Mouse (Mus musculus): ENCODE measurements at regions not wholly inside any gene's neighbourhood (a gene's known extent, or its start where the extent isn't known, plus 50 kb on each side); places are given as distances from the start of the nearest gene placed in this dataset.
A peak's percentile ranks its signal among the peaks of the same experiment; 100 is the strongest.

- 84% methylated on average over 3 of the region's 3 CpGs for WGBS
Observed at GRCm38 (mm10) chr12:95501443-95501842, 190.6 kb upstream of the Flrt2 start.

DNA sequence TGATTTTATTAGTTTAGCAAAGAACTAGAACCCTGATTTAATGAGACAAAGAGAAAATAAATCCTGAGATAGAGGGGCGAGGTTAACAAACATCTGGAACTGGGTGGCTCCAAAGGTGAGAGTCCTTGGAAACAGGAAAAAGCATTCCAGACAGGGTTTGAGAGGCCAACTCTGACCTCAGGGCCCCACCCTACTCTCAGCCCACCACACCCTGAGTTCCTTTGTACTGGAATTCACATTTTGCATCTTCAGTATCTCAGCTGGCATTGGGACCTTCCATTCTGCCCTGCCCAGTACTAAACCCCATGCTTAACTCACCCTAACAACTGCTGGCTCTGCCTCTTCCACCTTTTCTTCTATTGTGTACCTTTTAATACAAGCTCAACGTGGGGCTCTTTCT lies 172.0 kb upstream of the Flrt2 start:
- H3K36me3 ChIP-seq, result no peaks in the 10 kb centered on the region

More at GRCm38 (mm10) chr12:95501443-95501842, 190.6 kb upstream of the Flrt2 start:
- Histone ChIP-seq H3K27me3 (no peaks in the 10 kb centered on the region), H3K36me3 (no peaks in the 10 kb centered on the region), H3K4me1 (replicated peaks) (no peaks in the 10 kb centered on the region), H3K27ac (replicated peaks) (no peak overlapping the region), H3K4me3 (no peak overlapping the region), H3K9ac (no peak overlapping the region), H3K9me3 (no peaks in the 10 kb centered on the region), H3K4me2 (no peak overlapping the region)
- no peak for ATAC-seq (ENCODE audit: low FRiP score, low read depth)

DNA sequence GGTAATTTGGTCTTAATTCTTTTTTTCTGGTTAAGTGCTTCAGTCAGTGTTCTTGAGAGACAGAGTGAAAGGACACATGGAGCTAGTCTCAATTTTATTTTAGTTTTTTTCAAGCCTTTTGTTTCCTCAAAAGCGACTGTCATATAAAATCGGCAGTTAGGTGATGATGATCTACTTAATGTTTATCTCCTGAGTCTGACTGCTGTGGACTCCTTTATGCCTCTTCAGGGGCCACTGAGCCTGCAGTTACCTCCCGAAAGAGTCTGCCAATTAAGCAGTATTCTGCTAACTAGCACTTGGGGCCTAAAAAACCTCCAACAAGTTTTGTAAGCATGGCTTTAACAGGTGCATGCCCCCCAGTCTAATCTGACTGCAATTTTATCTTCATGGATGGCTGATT lies 170.0 kb upstream of the Flrt2 start:
- Histone ChIP-seq H3K4me2 (no peak overlapping the region), H3K4me1 (replicated peaks) (no peaks in the 10 kb centered on the region), H3K9ac (no peak overlapping the region), H3K9me3 (no peaks in the 10 kb centered on the region), H3K36me3 (no peaks in the 10 kb centered on the region), H3K4me3 (no peak overlapping the region), H3K27ac (replicated peaks) (no peak overlapping the region), H3K27me3 (no peaks in the 10 kb centered on the region)
- 77% methylated on average over 3 of the region's 3 CpGs for WGBS
- ATAC-seq (ENCODE audit: low FRiP score, low read depth), result no peak

More for the DNA sequence above, 172.0 kb upstream of the Flrt2 start:
- Histone ChIP-seq H3K9ac (no peak overlapping the region), H3K9me3 (no peaks in the 10 kb centered on the region), H3K4me1 (replicated peaks) (no peaks in the 10 kb centered on the region), H3K4me2 (no peak overlapping the region), H3K27me3 (no peaks in the 10 kb centered on the region), H3K4me3 (no peak overlapping the region), H3K27ac (replicated peaks) (no peak overlapping the region)
- no peak for ATAC-seq (ENCODE audit: low FRiP score, low read depth)
- WGBS, result 79% methylated on average over 2 of the region's 2 CpGs

GRCm38 (mm10) chr12:95533888-95534639 lies 158.0 kb upstream of the Flrt2 start:
- Histone ChIP-seq H3K4me2 (no peak overlapping the region), H3K27me3 (no peaks in the 10 kb centered on the region), H3K4me3 (no peak overlapping the region), H3K36me3 (no peaks in the 10 kb centered on the region), H3K9ac (no peak overlapping the region), H3K4me1 (replicated peaks) (no peaks in the 10 kb centered on the region), H3K9me3 (no peaks in the 10 kb centered on the region), H3K27ac (replicated peaks) (no peak overlapping the region)
- ATAC-seq (ENCODE audit: low FRiP score, low read depth), result no peak
- WGBS, result 86% methylated on average over 8 of the region's 8 CpGs

DNA sequence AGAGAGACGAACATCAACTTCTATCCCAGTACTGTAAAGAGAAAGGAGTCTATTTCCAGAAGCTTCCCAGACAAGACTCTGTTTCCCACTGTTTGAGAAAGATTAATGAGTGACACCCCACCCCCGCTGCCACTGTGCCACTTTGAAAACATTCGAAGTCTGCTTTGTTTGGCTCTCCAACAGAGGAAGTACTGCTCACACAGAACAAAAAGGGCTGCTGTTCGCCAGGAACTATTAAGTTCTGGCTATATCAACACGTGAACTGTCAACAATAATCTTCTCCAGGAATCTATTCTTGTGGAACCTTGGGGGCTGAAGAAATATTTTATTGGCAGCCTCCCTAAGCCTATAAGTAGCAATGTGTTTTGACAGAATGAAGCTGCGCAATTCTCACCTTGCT lies 144.7 kb upstream of the Flrt2 start:
- H3K9me3 ChIP-seq, result no peaks in the 10 kb centered on the region
- H3K27me3 ChIP-seq, result no peaks in the 10 kb centered on the region
- no peak overlapping the region for H3K4me2 ChIP-seq
- H3K4me1 ChIP-seq (replicated peaks), result no peaks in the 10 kb centered on the region
- no peak for ATAC-seq (ENCODE audit: low FRiP score, low read depth)
- WGBS, result 32% methylated on average over 6 of the region's 6 CpGs
- H3K9ac ChIP-seq, result no peak overlapping the region
- no peaks in the 10 kb centered on the region for H3K36me3 ChIP-seq
- no peak overlapping the region for H3K27ac ChIP-seq (replicated peaks)
- no peak overlapping the region for H3K4me3 ChIP-seq

GRCm38 (mm10) chr12:95553129-95553528 lies 138.9 kb upstream of the Flrt2 start:
- ATAC-seq (ENCODE audit: low FRiP score, low read depth), result no peak

DNA sequence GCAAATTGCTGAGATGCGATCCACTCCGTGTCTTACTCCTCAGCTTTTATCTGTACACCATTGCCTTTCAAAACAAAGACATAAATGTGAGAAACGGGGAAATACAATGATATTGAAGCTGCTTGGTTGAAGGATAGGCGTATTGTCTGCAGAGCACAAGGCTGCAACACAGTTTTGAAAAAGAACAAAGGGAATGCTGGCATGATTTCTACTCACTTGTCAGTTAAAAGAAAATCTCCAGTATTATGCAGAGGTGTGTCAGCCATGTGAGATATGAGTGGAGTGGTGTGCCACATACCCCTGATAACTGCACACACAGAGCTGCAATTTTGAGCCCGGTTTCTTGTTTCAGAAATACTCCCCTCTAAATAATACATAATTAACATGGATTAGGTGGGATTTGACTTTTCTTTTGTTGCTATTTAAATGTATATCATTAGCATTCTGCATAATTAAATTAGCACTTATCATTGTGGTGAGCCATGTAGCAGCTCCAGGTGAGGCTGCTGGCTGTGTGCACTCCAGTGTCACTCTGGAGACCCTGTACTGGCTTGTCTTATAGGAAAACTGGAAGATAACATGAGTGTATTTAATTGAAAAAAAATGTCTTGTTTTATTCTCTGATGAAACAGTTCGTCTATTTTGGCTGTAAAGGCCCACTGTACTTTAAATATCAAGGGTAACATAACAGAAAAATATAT lies 133.2 kb upstream of the Flrt2 start:
- H3K4me2 ChIP-seq, result no peak overlapping the region
- 0 out of 2 replicates have a peak, but pooled peaks have one; percentile 63 for ATAC-seq (ENCODE audit: low FRiP score, low read depth)
- H3K27ac ChIP-seq (replicated peaks), result no peak overlapping the region

More at GRCm38 (mm10) chr12:95553129-95553528, 138.9 kb upstream of the Flrt2 start:
- Histone ChIP-seq H3K27ac (replicated peaks) (no peak overlapping the region), H3K9ac (no peak overlapping the region), H3K4me1 (replicated peaks) (no peaks in the 10 kb centered on the region), H3K36me3 (no peaks in the 10 kb centered on the region), H3K27me3 (no peaks in the 10 kb centered on the region), H3K4me3 (no peak overlapping the region), H3K4me2 (no peak overlapping the region), H3K9me3 (no peaks in the 10 kb centered on the region)
- 98% methylated on average over 3 of the region's 3 CpGs for WGBS

GRCm38 (mm10) chr12:95563431-95563830 lies 128.6 kb upstream of the Flrt2 start:
- no peak for ATAC-seq (ENCODE audit: low FRiP score, low read depth)

More for the DNA sequence above, 133.2 kb upstream of the Flrt2 start:
- no peak overlapping the region for H3K9ac ChIP-seq
- no peaks in the 10 kb centered on the region for H3K9me3 ChIP-seq
- no peaks in the 10 kb centered on the region for H3K36me3 ChIP-seq
- H3K27me3 ChIP-seq, result no peaks in the 10 kb centered on the region
- 42% methylated on average over 6 of the region's 6 CpGs for WGBS
- H3K4me1 ChIP-seq (replicated peaks), result 0 out of 2 replicates have a peak, but pooled peaks cover 4% of the 10 kb centered on the region
- no peak overlapping the region for H3K4me3 ChIP-seq

GRCm38 (mm10) chr12:95576772-95577171 lies 115.3 kb upstream of the Flrt2 start:
- 87% methylated on average over 3 of the region's 3 CpGs for WGBS
- no peaks in the 10 kb centered on the region for H3K27me3 ChIP-seq
- no peak for ATAC-seq (ENCODE audit: low FRiP score, low read depth)
- H3K4me3 ChIP-seq, result no peak overlapping the region
- no peak overlapping the region for H3K9ac ChIP-seq
- H3K27ac ChIP-seq (replicated peaks), result no peak overlapping the region
- no peaks in the 10 kb centered on the region for H3K36me3 ChIP-seq
- no peaks in the 10 kb centered on the region for H3K9me3 ChIP-seq
- H3K4me2 ChIP-seq, result no peak overlapping the region
- H3K4me1 ChIP-seq (replicated peaks), result no peaks in the 10 kb centered on the region

More at GRCm38 (mm10) chr12:95563431-95563830, 128.6 kb upstream of the Flrt2 start:
- Histone ChIP-seq H3K27me3 (no peaks in the 10 kb centered on the region), H3K9ac (no peak overlapping the region), H3K4me3 (no peak overlapping the region), H3K4me2 (no peak overlapping the region), H3K4me1 (replicated peaks) (0 out of 2 replicates have a peak, but pooled peaks cover 4% of the 10 kb centered on the region), H3K9me3 (no peaks in the 10 kb centered on the region), H3K36me3 (no peaks in the 10 kb centered on the region), H3K27ac (replicated peaks) (no peak overlapping the region)
- 72% methylated on average over 4 of the region's 4 CpGs for WGBS

- Histone ChIP-seq H3K27ac (replicated peaks) (no peak overlapping the region), H3K27me3 (no peaks in the 10 kb centered on the region), H3K36me3 (no peaks in the 10 kb centered on the region), H3K4me2 (no peak overlapping the region), H3K4me3 (no peak overlapping the region), H3K9me3 (no peaks in the 10 kb centered on the region), H3K9ac (no peak overlapping the region), H3K4me1 (replicated peaks) (no peaks in the 10 kb centered on the region)
- ATAC-seq (ENCODE audit: low FRiP score, low read depth), result no peak
Observed at GRCm38 (mm10) chr12:95589011-95589410, 103.0 kb upstream of the Flrt2 start.

- Histone ChIP-seq H3K4me1 (replicated peaks) (no peaks in the 10 kb centered on the region), H3K36me3 (no peaks in the 10 kb centered on the region)
- 91% methylated on average over 1 of the region's 1 CpGs for WGBS
Observed at GRCm38 (mm10) chr12:95619281-95619680, 72.7 kb upstream of the Flrt2 start.

GRCm38 (mm10) chr12:95631029-95631428 lies 61.0 kb upstream of the Flrt2 start:
- ATAC-seq (ENCODE audit: low FRiP score, low read depth), result no peak
- no peaks in the 10 kb centered on the region for H3K36me3 ChIP-seq
- no peak overlapping the region for H3K4me3 ChIP-seq
- no peak overlapping the region for H3K4me2 ChIP-seq
- H3K9me3 ChIP-seq, result no peaks in the 10 kb centered on the region
- no peaks in the 10 kb centered on the region for H3K4me1 ChIP-seq (replicated peaks)
- H3K27me3 ChIP-seq, result no peaks in the 10 kb centered on the region
- no peak overlapping the region for H3K27ac ChIP-seq (replicated peaks)
- H3K9ac ChIP-seq, result no peak overlapping the region
- 80% methylated on average over 1 of the region's 1 CpGs for WGBS

More at GRCm38 (mm10) chr12:95619281-95619680, 72.7 kb upstream of the Flrt2 start:
- H3K9ac ChIP-seq, result no peak overlapping the region
- no peak overlapping the region for H3K4me2 ChIP-seq
- no peak for ATAC-seq (ENCODE audit: low FRiP score, low read depth)
- no peak overlapping the region for H3K27ac ChIP-seq (replicated peaks)
- no peak overlapping the region for H3K4me3 ChIP-seq
- no peaks in the 10 kb centered on the region for H3K27me3 ChIP-seq
- H3K9me3 ChIP-seq, result no peaks in the 10 kb centered on the region
